Mouse (Mus musculus): ENCODE measurements at regions not wholly inside any gene's neighbourhood (a gene's known extent, or its start where the extent isn't known, plus 50 kb on each side); places are given as distances from the start of the nearest gene placed in this dataset.

DNA sequence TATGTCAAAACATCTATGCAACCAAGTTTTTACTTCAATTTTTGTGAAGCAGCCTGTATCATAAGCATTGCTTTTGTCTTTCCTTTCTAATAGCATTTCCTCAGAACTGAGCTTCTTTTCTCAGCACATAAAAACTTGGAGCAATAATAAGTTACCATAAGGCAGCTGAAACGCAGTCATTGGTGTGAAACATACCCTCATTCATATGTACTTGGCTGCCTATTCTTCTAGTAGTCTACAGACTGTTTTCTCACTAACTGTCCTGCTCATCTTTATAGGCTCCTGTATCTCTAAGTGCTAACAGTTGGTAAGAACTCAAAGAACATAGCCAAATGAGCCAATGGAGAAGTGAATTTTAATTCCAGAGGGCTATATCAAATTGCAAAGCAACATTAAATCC, 454.6 kb upstream of the Ptprd start:
- no peak for DNase-seq (ENCODE audit: low spot score in 2 of 2)

DNA sequence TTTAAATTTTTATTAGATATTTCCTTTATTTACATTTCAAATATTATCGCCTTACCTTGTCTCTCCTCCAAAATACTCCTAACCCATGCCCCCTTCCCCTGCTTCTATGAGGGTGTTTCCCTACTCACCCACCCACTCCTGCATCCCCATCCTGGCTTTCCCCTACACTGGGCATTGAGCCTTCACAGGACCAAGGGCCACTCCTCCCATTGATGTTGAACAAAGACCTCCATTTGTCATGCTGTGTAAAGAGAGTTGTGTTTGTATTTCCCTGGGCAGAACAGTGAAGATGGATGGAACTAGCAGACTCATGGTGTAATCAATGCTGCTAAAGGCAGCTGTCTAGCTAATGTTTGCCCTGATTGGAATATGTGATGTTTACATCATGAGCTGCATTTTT, 431.0 kb upstream of the Ptprd start:
- DNase-seq (ENCODE audit: low spot score in 2 of 2) = no peak

DNA sequence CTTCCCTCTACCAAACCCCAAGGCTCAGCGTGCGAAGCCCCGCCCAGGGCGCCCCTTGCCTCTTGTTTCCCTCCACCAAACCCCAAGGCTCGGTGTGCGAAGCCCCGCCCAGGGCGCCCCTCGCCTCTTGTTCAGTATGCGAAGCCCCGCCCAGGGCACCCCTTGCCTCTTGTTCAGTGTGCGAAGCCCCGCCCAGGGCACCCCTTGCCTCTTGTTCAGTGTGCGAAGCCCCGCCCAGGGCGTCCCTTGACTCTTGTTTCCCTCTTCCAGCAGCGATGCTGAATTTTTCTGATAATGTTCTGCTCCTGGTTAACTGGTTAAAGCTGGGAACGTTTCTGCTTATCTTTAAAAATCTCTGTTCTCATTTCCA, 394.7 kb upstream of the Ptprd start:
- peak in 1 of 2 experiments; percentile 2 for DNase-seq (ENCODE audit: low spot score in 2 of 2)

DNA sequence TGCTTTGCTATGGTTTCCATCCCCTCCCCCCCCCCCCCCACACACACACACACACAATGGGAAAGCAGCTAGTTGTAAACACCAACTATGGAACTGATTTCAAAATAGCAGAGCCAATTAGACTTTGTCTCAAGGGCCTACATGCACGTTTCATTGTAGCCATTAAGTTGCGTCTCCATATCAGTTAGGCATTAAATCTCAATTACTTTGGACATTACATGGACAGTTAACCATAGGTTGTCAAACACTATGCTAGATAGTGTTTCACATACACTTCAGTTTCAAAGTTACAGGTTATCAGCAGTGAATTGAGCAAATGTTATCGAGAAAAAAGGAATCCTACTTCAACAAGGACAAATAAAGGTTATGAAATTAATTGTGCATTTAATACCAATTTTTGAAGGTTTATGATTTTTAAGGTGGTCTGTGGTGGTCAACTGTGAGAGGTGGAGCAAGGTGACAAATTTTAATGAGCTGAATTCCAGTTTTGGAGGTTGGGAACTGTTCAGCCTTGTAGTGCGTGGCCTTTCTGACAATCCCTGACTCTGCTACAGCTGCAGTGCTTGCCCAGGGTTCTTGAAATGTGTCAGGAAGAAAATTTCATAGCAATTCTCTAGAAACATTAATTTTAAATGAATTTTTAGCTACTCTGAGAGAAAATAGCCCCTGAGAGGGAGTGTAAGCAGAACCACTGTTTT, 394.2 kb upstream of the Ptprd start:
- no peak for DNase-seq (ENCODE audit: low spot score in 2 of 2)

DNA sequence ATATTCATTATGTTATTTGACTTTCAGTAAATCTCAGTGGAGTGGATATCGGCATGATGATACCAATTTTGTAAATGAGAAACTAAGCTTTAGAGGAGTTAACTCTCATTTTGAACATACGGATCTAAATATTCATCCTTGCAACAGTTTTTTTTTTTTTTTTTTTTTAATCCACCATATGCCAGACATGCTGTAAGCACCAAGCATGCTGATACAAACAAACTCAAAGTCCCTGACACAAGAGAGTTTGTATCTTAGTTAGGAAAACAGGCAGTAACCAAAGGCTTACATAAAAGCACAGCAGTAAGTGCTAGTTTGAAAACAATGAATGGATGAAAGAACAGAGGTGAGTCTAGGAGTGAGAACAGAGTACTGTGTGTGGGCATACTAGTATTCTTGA, 369.8 kb upstream of the Ptprd start:
- DNase-seq (ENCODE audit: low spot score in 2 of 2) = no peak

DNA sequence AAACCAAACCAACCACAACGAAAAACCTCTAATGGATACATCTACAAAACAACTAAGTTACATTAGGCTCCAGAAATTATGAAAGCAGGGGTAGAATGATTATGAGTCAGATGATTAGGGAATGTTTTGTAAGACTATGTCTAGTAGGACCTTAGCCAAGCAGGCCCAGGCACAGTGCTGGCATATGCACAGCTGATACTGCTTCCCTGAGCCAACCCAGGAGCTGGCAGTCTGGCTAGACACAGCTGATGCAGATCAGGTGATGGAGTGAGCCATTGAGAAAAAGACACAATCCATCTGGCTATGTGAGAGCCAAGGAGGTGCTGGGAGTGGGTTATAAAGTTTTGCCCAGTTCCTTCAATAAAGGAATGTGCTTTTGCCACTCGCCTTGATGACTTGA, 353.6 kb upstream of the Ptprd start:
- DNase-seq (ENCODE audit: low spot score in 2 of 2) = peak; percentile 14 to 26
